Mouse (Mus musculus): Measurements from ENCODE around the gene Myo16. TPM values are rescaled to one million over a fixed set of nuclear protein-coding genes. Genes with fewer than 3 reads are reported as not detected.

Myo16 gene
- polyA plus RNA-seq, 2 experiments = 0.01 to 0.03 TPM

DNA sequence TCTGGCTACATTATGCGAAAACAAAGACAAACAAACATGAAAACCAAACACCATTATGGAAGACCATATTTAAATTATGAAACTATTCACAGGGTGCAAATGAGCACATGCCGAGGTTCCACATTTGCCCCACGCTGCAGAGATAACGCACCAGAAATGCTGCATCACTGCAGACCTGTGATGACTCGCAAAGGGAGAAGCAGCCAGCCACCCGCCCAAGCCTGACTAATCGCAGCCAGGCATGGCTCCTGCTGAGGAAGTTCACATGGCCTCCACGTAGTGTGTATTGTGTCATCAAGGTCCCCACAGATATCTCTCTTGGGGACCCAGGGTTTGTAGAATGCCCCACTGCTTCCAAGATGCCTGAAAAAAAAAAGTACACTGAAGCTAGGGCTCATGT lies 529.4 kb downstream of the Myo16 start:
- ATAC-seq (ENCODE audit: insufficient read depth) = no peak
- no peak overlapping the region for H3K4me2 ChIP-seq (ENCODE audit: low read depth)
- DNase-seq (ENCODE audit: low read depth in 3 of 3, low spot score in 3 of 3) = peak in 1 of 3 experiments; percentile 7
- no peak overlapping the region for H3K4me3 ChIP-seq (ENCODE audit: insufficient read depth in 1 of 2, low read depth in 2 of 2, low read length in 2 of 2)
- H3K9me3 ChIP-seq (ENCODE audit: control insufficient read depth, low read length) = no peaks in the 10 kb centered on the region
- TF ChIP-seq CTCF (IDR thresholded peaks at IDR 0.05; ENCODE audit: low read depth) (no peak), EP300 (IDR thresholded peaks at IDR 0.05; ENCODE audit: low read depth) (no peak)
- H3K27me3 ChIP-seq (ENCODE audit: control insufficient read depth, insufficient read depth, low read length) = no peaks in the 10 kb centered on the region
- 17% methylated on average over 8 of the region's 8 CpGs for WGBS (ENCODE audit: insufficient replicate concordance)
- H3K4me1 ChIP-seq (replicated peaks; ENCODE audit: control insufficient read depth in 2 of 2, insufficient read depth in 2 of 2, low read length in 1 of 2) = no peaks in the 10 kb centered on the region
- no peak overlapping the region for H3K27ac ChIP-seq
- no peaks in the 10 kb centered on the region for H3K36me3 ChIP-seq (replicated peaks; ENCODE audit: control insufficient read depth, insufficient read depth, low read depth)
- no peak overlapping the region for H3K9ac ChIP-seq (replicated peaks)

Other genes with a start within 250 kb of the Myo16 start
- gene Lig4, start 176.2 kb upstream of the Myo16 start, polyA plus RNA-seq (2012; rRNA removed) = 0.45 and 0.83 TPM in 2 replicates
- gene Lig4, start 176.2 kb upstream of the Myo16 start, polyA plus RNA-seq (2014; fragmentation: Nextera tagmentation; extraction: Ambion mirVana) = 0.94 and 1.0 TPM in 2 replicates
- 2.1 and 2.7 TPM in 2 replicates for gene Abhd13, start 176.2 kb upstream of the Myo16 start, polyA plus RNA-seq (2012; rRNA removed)
- 5.1 and 5.3 TPM in 2 replicates for gene Abhd13, start 176.2 kb upstream of the Myo16 start, polyA plus RNA-seq (2014; fragmentation: Nextera tagmentation; extraction: Ambion mirVana)
- 0.17 and 0.21 TPM in 2 replicates for gene Tnfsf13b, start 147.4 kb upstream of the Myo16 start, polyA plus RNA-seq (2012; rRNA removed)
- 0.15 TPM in 1 of 2 replicates, not detected in the other for gene Tnfsf13b, start 147.4 kb upstream of the Myo16 start, polyA plus RNA-seq (2014; fragmentation: Nextera tagmentation; extraction: Ambion mirVana)